Mouse (Mus musculus) cerebellum, postnatal 36 days (tissue): ENCODE results near the gene Gm9508.

Experiments used
- DNase-seq, 2 experiments: peaks; one replicate each; pipeline ENCODE4 v3.0.0; 2021 to 2022; ENCODE audit warnings: mixed read lengths in 2 of 2

Gm9508 gene

GRCm38 (mm10) chr10:77667402-77667801 is 29.6 kb downstream of the Gm9508 start:
- DNase-seq, result no peak

DNA sequence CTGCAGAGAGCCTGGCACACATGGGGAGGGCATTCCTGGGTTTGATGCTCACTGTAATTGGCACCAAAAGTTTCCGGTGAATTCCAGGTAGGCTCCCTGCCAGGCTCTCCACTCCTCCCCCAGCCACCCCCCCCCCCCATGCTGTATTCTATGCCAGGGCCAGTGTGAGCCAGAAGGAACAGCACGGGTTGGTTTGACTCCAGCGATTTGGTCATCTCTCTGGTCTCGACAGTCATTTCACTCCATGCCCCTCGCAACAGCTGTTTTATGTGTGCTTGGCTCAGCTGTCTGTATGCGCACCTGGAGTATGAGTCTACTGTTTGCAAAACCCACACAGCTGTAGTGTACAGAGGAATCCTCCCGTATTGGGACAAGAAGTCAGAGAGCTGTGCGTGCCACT is 30.7 kb downstream of the Gm9508 start:
- DNase-seq, result no peak

DNA sequence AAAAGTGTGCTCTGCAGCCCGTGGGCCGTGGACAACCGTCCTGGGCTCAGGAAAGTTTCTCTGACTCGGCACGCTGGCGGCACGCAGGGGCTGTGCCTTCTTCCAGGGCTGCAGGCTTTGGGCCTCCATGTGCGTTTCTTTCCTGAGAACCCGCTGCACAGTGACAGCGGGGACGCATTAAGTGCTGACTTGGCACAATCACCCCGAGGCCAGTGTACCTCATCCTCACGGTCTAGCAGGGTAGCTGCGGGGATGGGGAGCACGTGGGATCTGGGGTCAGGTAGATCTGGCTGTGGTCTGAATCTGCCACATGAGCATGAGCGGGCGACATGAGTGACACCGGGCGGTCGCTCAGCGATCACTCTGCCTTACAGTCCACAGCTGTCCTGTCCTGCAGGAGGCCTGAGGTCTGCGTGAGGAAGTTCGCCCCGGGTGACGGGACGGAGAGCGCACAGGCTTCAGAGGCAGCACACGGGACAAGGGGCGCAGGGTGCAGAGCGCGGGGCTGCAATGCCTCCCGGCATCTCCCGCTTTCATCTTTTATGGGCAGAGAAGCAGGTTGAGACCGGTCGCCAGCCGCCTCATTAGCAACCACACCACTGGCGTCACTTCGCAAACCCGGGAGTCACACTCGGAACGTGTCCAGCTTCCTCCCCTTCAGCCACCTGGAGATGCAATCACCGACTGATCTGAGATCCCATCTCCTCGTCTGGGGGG is 32.9 kb downstream of the Gm9508 start:
- no peak for DNase-seq

DNA sequence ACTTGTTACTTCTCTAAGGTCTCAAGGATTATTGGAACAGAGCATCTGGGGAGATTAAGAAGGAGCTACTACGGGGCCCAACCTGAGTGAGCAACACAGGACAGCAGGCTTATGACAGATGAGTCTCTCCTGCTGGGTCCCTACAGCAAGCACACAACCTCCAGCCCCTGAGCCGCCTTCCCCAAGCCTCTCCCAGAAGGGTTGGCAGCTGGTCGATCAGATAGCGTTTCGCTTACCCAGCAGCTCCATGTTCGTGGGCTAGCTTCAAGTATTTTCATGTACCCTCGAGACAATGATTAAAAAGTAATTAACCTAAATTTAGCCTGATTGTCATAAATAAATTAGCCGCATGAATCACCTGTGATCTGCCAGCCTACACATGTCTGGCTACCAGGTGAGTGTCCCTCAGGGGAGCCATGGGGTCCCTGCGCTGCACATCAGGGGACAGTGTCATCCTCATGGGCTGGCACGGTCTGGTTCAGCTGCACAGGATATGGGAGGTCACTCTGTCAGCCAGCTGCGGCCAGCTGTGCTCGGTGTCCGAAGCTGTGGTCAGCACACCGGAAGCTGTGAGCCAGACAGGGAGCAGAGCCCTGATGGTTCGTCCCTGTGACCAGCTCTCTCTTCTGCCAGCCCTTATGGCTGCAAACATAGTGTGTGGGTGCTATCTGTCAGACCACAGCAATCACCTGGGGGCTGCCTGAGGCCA is 38.6 kb downstream of the Gm9508 start:
- no peak for DNase-seq

DNA sequence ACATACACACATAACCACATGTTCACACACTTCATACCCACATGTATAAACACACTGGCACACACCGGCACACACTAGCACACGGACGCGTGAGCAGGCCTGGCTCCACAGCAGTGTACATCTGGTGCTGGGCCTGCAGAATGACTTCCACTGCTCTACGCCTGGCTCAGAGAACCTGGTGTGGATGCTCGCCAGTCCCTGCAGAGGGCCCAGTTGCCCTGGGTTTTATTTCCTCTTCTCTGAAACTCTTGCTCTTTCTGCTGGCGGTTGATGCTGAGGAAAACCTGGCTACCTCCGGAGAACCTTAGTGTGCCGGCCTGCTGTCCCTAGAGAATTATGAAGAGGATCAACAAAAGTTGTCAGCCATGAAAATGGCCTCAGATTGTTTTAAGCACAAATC is 45.0 kb downstream of the Gm9508 start:
- no peak for DNase-seq

DNA sequence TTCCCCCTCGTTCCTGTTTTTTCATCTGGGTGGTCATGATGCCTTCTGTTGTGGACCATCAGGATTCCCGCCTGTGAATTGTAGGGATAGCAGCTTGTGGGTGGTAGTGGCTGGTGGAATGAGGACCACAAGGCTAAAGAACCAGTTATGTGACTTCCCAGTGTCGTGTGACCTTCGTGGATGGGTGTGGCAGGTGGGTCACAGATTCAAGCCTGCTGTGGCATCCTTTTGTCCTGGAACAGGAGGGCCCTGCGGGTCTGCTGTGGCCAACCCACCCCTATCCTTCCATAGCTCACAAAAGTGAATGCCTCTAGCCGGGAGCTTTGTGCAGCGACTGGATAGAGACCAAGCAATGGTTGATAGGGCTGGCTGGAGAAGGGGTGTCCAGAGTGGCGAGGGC is 49.1 kb downstream of the Gm9508 start:
- DNase-seq, result no peak

DNA sequence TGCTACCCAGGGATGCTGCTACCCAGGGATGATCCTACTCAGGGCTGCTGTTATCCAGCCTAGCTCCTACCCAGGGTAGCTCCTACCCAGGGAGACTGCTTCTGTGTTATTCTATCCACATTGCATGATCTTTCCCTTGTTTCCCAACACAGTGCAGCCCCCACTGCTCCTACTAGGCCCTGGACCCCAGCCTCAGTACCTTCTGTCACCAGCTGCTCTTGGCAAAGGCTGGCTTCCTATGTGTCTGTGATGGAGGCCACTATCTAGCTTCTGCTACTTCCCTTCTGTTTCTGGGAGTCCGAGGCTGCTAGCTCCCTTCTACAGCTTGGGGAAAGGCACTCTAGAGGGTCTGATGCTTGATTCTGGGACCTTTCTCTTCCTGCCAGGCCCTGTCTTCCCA is 49.6 kb downstream of the Gm9508 start:
- DNase-seq, result no peak
